Mouse (Mus musculus) myocyte (in vitro differentiated cells): Measurements from ENCODE around the gene Tnfsf8. TPM values are rescaled to one million over a fixed set of nuclear protein-coding genes. Genes with fewer than 3 reads are reported as not detected.
A peak's percentile ranks its signal among the peaks of the same experiment; 100 is the strongest.

ENCODE experiments used
- H3K27me3 ChIP-seq: one replicate; pipeline ENCODE4 v1.6.1; 2011; ENCODE audit not compliant: control insufficient read depth, insufficient read depth, insufficient read length
- H3K36me3 ChIP-seq: one replicate; pipeline ENCODE4 v1.6.1; 2011; ENCODE audit not compliant: control insufficient read depth, insufficient read depth
- H3K4me2 ChIP-seq: one replicate; pipeline ENCODE4 v1.6.1; 2011; ENCODE audit warnings: low read depth, control low read depth
- H3K4me3 ChIP-seq: one replicate; pipeline ENCODE4 v1.5.1; 2011; ENCODE audit warnings: mild to moderate bottlenecking, control low read depth, moderate library complexity
- H3K79me2 ChIP-seq: one replicate; pipeline ENCODE4 v1.6.1; 2011; ENCODE audit not compliant: control insufficient read depth, insufficient read depth
- H3ac ChIP-seq: one replicate; pipeline ENCODE4 v1.6.1; 2011; ENCODE audit not compliant: control insufficient read depth, insufficient read length
- CEBPB ChIP-seq: IDR thresholded peaks from 2 replicates; pipeline ENCODE4 v1.6.1; 2011; ENCODE audit warnings: mild to moderate bottlenecking, moderate library complexity; ENCODE audit not compliant: poor library complexity, insufficient read depth, severe bottlenecking
- E2F4 ChIP-seq: IDR thresholded peaks from one replicate; pipeline ENCODE4 v1.6.1; 2011; ENCODE audit warnings: mild to moderate bottlenecking, control low read depth, moderate library complexity; ENCODE audit not compliant: insufficient read depth
- MAX ChIP-seq: IDR thresholded peaks from one replicate; pipeline ENCODE4 v1.6.1; 2011; ENCODE audit warnings: low read depth, mild to moderate bottlenecking, control low read depth
- MYOD1 ChIP-seq, 3 experiments: IDR thresholded peaks; one replicate each; pipeline ENCODE4 v1.6.1; 2011; ENCODE audit warnings: control low read depth in 2 of 3, low read depth in 2 of 3, mild to moderate bottlenecking in 2 of 3, moderate library complexity in 1 of 3; ENCODE audit not compliant: insufficient read length in 2 of 3, control insufficient read depth in 1 of 3
- MYOG ChIP-seq, 3 experiments: IDR thresholded peaks; one replicate each; pipeline ENCODE4 v1.6.1; 2011; ENCODE audit warnings: control low read depth in 2 of 3, low read depth in 2 of 3, mild to moderate bottlenecking in 2 of 3; ENCODE audit not compliant: insufficient read length in 2 of 3, control insufficient read depth in 1 of 3, insufficient read depth in 1 of 3
- POLR2A ChIP-seq: IDR thresholded peaks from one replicate; pipeline ENCODE4 v1.6.1; 2011; ENCODE audit warnings: low read depth, mild to moderate bottlenecking, control low read depth, moderate library complexity; ENCODE audit not compliant: insufficient read length
- POLR2AphosphoS2 ChIP-seq: IDR thresholded peaks from one replicate; pipeline ENCODE4 v1.6.1; 2011; ENCODE audit warnings: low read depth, control low read depth; ENCODE audit not compliant: insufficient read length
- REST ChIP-seq: IDR thresholded peaks from one replicate; pipeline ENCODE4 v1.6.1; 2011; ENCODE audit warnings: mild to moderate bottlenecking, control low read depth, moderate library complexity; ENCODE audit not compliant: insufficient read depth, insufficient read length
- SRF ChIP-seq: IDR thresholded peaks from one replicate; pipeline ENCODE4 v1.6.1; 2011; ENCODE audit warnings: low read depth; ENCODE audit not compliant: control insufficient read depth, insufficient read length
- TCF12 ChIP-seq: IDR thresholded peaks from one replicate; pipeline ENCODE4 v1.6.1; 2011; ENCODE audit warnings: mild to moderate bottlenecking, control low read depth; ENCODE audit not compliant: poor library complexity, insufficient read depth, severe bottlenecking
- TCF3 ChIP-seq: IDR thresholded peaks from one replicate; pipeline ENCODE4 v1.6.1; 2011; ENCODE audit warnings: low read depth, control low read depth; ENCODE audit not compliant: insufficient read length
- USF1 ChIP-seq: IDR thresholded peaks from one replicate; pipeline ENCODE4 v1.6.1; 2011; ENCODE audit warnings: low read depth, mild to moderate bottlenecking, control low read depth, moderate library complexity
- polyA plus RNA-seq: library from polyadenylated mRNA; unstranded; fragments of >200 nt; fragmentation: generic; extraction: Trizol; gene quantifications from one replicate; pipeline ENCODE4 v1.2.1, GENCODE M21; 2012; ENCODE audit warnings: missing spikeins

The Tnfsf8 gene
- polyA plus RNA-seq, 1 experiment = 0.02 TPM

GRCm38 (mm10) chr4:63845760-63846159 is 15.4 kb downstream of the Tnfsf8 start:
- H3K4me3 ChIP-seq = no peak overlapping the region
- peak; percentile 43 for TF ChIP-seq USF1
- no peak for TF ChIP-seq POLR2AphosphoS2
- no peak for TF ChIP-seq REST
- H3K36me3 ChIP-seq = no peaks in the 10 kb centered on the region
- no peak overlapping the region for H3K4me2 ChIP-seq
- no peaks in the 10 kb centered on the region for H3K79me2 ChIP-seq
- no peak overlapping the region for H3ac ChIP-seq
- no peaks in the 10 kb centered on the region for H3K27me3 ChIP-seq

GRCm38 (mm10) chr4:63843924-63844323 is 17.2 kb downstream of the Tnfsf8 start:
- TF ChIP-seq MAX (no peak), E2F4 (no peak), MYOG (IDR thresholded peaks at IDR 0.05; ENCODE audit: control insufficient read depth in 1 of 3, insufficient read depth in 1 of 3, insufficient read length in 2 of 3, low read depth in 2 of 3) (no peak), POLR2A (no peak), CEBPB (no peak), TCF12 (no peak), USF1 (no peak), POLR2AphosphoS2 (no peak), TCF3 (no peak), MYOD1 (IDR thresholded peaks at IDR 0.05; ENCODE audit: control insufficient read depth in 1 of 3, insufficient read length in 2 of 3, low read depth in 2 of 3) (no peak), REST (no peak), SRF (no peak)
- H3K4me2 ChIP-seq = no peak overlapping the region
- no peaks in the 10 kb centered on the region for H3K79me2 ChIP-seq
- no peaks in the 10 kb centered on the region for H3K27me3 ChIP-seq
- H3ac ChIP-seq = no peak overlapping the region
- H3K36me3 ChIP-seq = no peaks in the 10 kb centered on the region
- H3K4me3 ChIP-seq = no peak overlapping the region

GRCm38 (mm10) chr4:63842278-63842677 is 18.9 kb downstream of the Tnfsf8 start:
- Histone ChIP-seq H3K27me3 (no peaks in the 10 kb centered on the region), H3K36me3 (no peaks in the 10 kb centered on the region), H3K4me2 (no peak overlapping the region), H3K79me2 (no peaks in the 10 kb centered on the region), H3K4me3 (no peak overlapping the region), H3ac (no peak overlapping the region)
- TF ChIP-seq MYOG (IDR thresholded peaks at IDR 0.05; ENCODE audit: control insufficient read depth in 1 of 3, insufficient read depth in 1 of 3, insufficient read length in 2 of 3, low read depth in 2 of 3) = no peak
- no peak for TF ChIP-seq TCF3
- no peak for TF ChIP-seq CEBPB
- TF ChIP-seq REST = no peak

GRCm38 (mm10) chr4:63840457-63840856 is 20.7 kb downstream of the Tnfsf8 start:
- Histone ChIP-seq H3K4me2 (peak overlapping the region; percentile 14), H3K79me2 (no peaks in the 10 kb centered on the region), H3K36me3 (no peaks in the 10 kb centered on the region), H3K4me3 (no peak overlapping the region), H3ac (no peak overlapping the region), H3K27me3 (no peaks in the 10 kb centered on the region)
- TF ChIP-seq USF1 (no peak), POLR2A (no peak), POLR2AphosphoS2 (no peak), REST (no peak), TCF3 (no peak), TCF12 (no peak), MYOG (IDR thresholded peaks at IDR 0.05; ENCODE audit: control insufficient read depth in 1 of 3, insufficient read depth in 1 of 3, insufficient read length in 2 of 3, low read depth in 2 of 3) (no peak), MAX (no peak), CEBPB (no peak), E2F4 (no peak), MYOD1 (IDR thresholded peaks at IDR 0.05; ENCODE audit: control insufficient read depth in 1 of 3, insufficient read length in 2 of 3, low read depth in 2 of 3) (no peak), SRF (no peak)

- Histone ChIP-seq H3K4me3 (no peak overlapping the region), H3K4me2 (no peak overlapping the region), H3K27me3 (no peaks in the 10 kb centered on the region), H3K36me3 (no peaks in the 10 kb centered on the region), H3ac (no peak overlapping the region), H3K79me2 (no peaks in the 10 kb centered on the region)
- no peak for TF ChIP-seq MAX
- no peak for TF ChIP-seq MYOD1 (IDR thresholded peaks at IDR 0.05; ENCODE audit: control insufficient read depth in 1 of 3, insufficient read length in 2 of 3, low read depth in 2 of 3)
- TF ChIP-seq MYOG (IDR thresholded peaks at IDR 0.05; ENCODE audit: control insufficient read depth in 1 of 3, insufficient read depth in 1 of 3, insufficient read length in 2 of 3, low read depth in 2 of 3) = no peak
Observed at GRCm38 (mm10) chr4:63823136-63823535, 38.0 kb downstream of the Tnfsf8 start.

GRCm38 (mm10) chr4:63817505-63817904 is 43.6 kb downstream of the Tnfsf8 start:
- Histone ChIP-seq H3K4me3 (no peak overlapping the region), H3K36me3 (no peaks in the 10 kb centered on the region), H3ac (no peak overlapping the region), H3K27me3 (no peaks in the 10 kb centered on the region), H3K4me2 (no peak overlapping the region), H3K79me2 (no peaks in the 10 kb centered on the region)
- TF ChIP-seq MYOD1 (IDR thresholded peaks at IDR 0.05; ENCODE audit: control insufficient read depth in 1 of 3, insufficient read length in 2 of 3, low read depth in 2 of 3) = no peak
- TF ChIP-seq CEBPB = no peak
- TF ChIP-seq POLR2A = no peak
- no peak for TF ChIP-seq MAX
- no peak for TF ChIP-seq USF1
- no peak for TF ChIP-seq SRF
- TF ChIP-seq REST = no peak
- TF ChIP-seq TCF3 = no peak
- no peak for TF ChIP-seq E2F4
- TF ChIP-seq MYOG (IDR thresholded peaks at IDR 0.05; ENCODE audit: control insufficient read depth in 1 of 3, insufficient read depth in 1 of 3, insufficient read length in 2 of 3, low read depth in 2 of 3) = no peak
- TF ChIP-seq TCF12 = no peak
- no peak for TF ChIP-seq POLR2AphosphoS2
